9 mouse cellular contexts compared by ENCODE assay signal in genomic region chr9:32668075-32668673, GRCm38 (mm10). TPM values are rescaled to one million over a fixed set of nuclear protein-coding genes. Genes with fewer than 3 reads are reported as not detected.
DNase-seq lines count a peak whose midpoint lies in the region; ATAC-seq and TF ChIP-seq lines count a peak whose summit lies in the region.
"Had no signal": no experiment of that assay in that cellular context is flagged by ENCODE, and none has a peak within 500 bp of the region (broad histone marks: within the 10 kb centered on the region; RNA-seq: fewer than 3 reads in every experiment).

No protein-coding gene starts in this region.

- H3K4me2 ChIP-seq in liver, postnatal 0 days (ENCODE audit: low read depth, low read length) = peak overlapping the region; percentile 52
- 0 out of 2 replicates have a peak overlapping the region, but pooled peaks have one; percentile 33 for H3K4me2 ChIP-seq in hindbrain, postnatal 0 days (ENCODE audit: low read depth, low read length)
- H3K4me2 ChIP-seq: embryonic facial prominence, embryonic 13.5 days had no signal

- peak; percentile 20 for DNase-seq in liver, postnatal 0 days
- DNase-seq in liver = no peak
- DNase-seq in CD4-positive, CD25-positive, alpha-beta regulatory T cell, adult 2 months (ENCODE audit: low read depth, low spot score) = peak; percentile 44
- DNase-seq in hindbrain, postnatal 0 days (ENCODE audit: low spot score) = peak; percentile 36
- no peak for DNase-seq in cerebellum, adult 2 months
- no peak for DNase-seq in right cerebral cortex, postnatal 25 days
- no peak for DNase-seq in embryo, embryonic 9.5 days (ENCODE audit: extremely low spot score)

- no peak for TF ChIP-seq POLR2A in bone marrow macrophage, adult 2 months (IDR thresholded peaks at IDR 0.05; ENCODE audit: borderline replicate concordance, low read depth, low read length)
- TF ChIP-seq POLR2A in cerebellum, adult 2 months (IDR thresholded peaks at IDR 0.05; ENCODE audit: borderline replicate concordance, insufficient read depth, low read length) = no peak

- no peak for TF ChIP-seq EP300 in liver, postnatal 0 days (IDR thresholded peaks at IDR 0.05; ENCODE audit: low read depth)

- no peaks in the 10 kb centered on the region for H3K27me3 ChIP-seq in liver, postnatal 0 days (ENCODE audit: insufficient read depth, low read length)
- peaks cover 21% of the 10 kb centered on the region; the same call in 1 of the 2 replicates for H3K27me3 ChIP-seq in hindbrain, postnatal 0 days (ENCODE audit: insufficient read depth, low read length)
- peaks cover 3% of the 10 kb centered on the region; the same call in 1 of the 2 replicates for H3K27me3 ChIP-seq in cerebellum, adult 2 months (ENCODE audit: control insufficient read depth, insufficient read depth, low read length)

- no peaks in the 10 kb centered on the region for H3K9me3 ChIP-seq in liver, postnatal 0 days (ENCODE audit: low read length)
- no peaks in the 10 kb centered on the region for H3K9me3 ChIP-seq in hindbrain, postnatal 0 days (ENCODE audit: low read length)
- H3K9me3 ChIP-seq: embryonic facial prominence, embryonic 13.5 days had no signal

- no peak for TF ChIP-seq CTCF in liver, postnatal 0 days (IDR thresholded peaks at IDR 0.05; ENCODE audit: low read depth)
- TF ChIP-seq CTCF in bone marrow macrophage, adult 2 months (IDR thresholded peaks at IDR 0.05; ENCODE audit: low read depth, low read length) = no peak
- no peak for TF ChIP-seq CTCF in hindbrain, postnatal 0 days (IDR thresholded peaks at IDR 0.05; ENCODE audit: low read depth)
- no peak for TF ChIP-seq CTCF in cerebellum, adult 2 months (IDR thresholded peaks at IDR 0.05; ENCODE audit: borderline replicate concordance, insufficient read depth, low read depth, low read length)

- 38% methylated on average over 9 of the region's 9 CpGs for WGBS in liver, postnatal 0 days (ENCODE audit: insufficient replicate concordance)
- WGBS in hindbrain, postnatal 0 days = 50% methylated on average over 9 of the region's 9 CpGs
- 65% methylated on average over 9 of the region's 9 CpGs for WGBS in cerebellum, adult 2 months

- no peak overlapping the region; the same call in 1 of the 2 replicates for H3K4me3 ChIP-seq in liver, postnatal 0 days (ENCODE audit: low read depth, low read length)
- H3K4me3 ChIP-seq in bone marrow macrophage, adult 2 months (ENCODE audit: insufficient read depth, low read length) = peak overlapping the region; percentile 34; the same call in 1 of the 2 replicates
- no peak overlapping the region for H3K4me3 ChIP-seq in hindbrain, postnatal 0 days (ENCODE audit: low read length)
- no peak overlapping the region for H3K4me3 ChIP-seq in cerebellum, adult 2 months (replicated peaks; ENCODE audit: insufficient read depth, low read depth, low read length)
- H3K4me3 ChIP-seq: embryonic facial prominence, embryonic 13.5 days had no signal

- H3K9ac ChIP-seq in liver, postnatal 0 days (replicated peaks) = no peak overlapping the region
- H3K9ac ChIP-seq in hindbrain, postnatal 0 days (replicated peaks; ENCODE audit: low read length) = no peak overlapping the region
- H3K9ac ChIP-seq: embryonic facial prominence, embryonic 13.5 days had no signal

- no peaks in the 10 kb centered on the region for H3K36me3 ChIP-seq in liver, postnatal 0 days (replicated peaks; ENCODE audit: insufficient read depth, low read length)
- no peaks in the 10 kb centered on the region for H3K36me3 ChIP-seq in hindbrain, postnatal 0 days (ENCODE audit: insufficient read depth, low read length)
- H3K36me3 ChIP-seq: embryonic facial prominence, embryonic 13.5 days had no signal

- peak; percentile 28 for ATAC-seq in liver, postnatal 0 days
- peak; percentile 65 for ATAC-seq in hindbrain, postnatal 0 days

- peaks cover 23% of the 10 kb centered on the region for H3K4me1 ChIP-seq in liver, postnatal 0 days (ENCODE audit: insufficient read depth)
- peaks cover 39% of the 10 kb centered on the region for H3K4me1 ChIP-seq in bone marrow macrophage, adult 2 months (ENCODE audit: control insufficient read depth, insufficient read depth, low read length)
- H3K4me1 ChIP-seq in hindbrain, postnatal 0 days (ENCODE audit: insufficient read depth, low read length) = peaks cover 6% of the 10 kb centered on the region
- no peaks in the 10 kb centered on the region; the same call in 1 of the 2 replicates for H3K4me1 ChIP-seq in cerebellum, adult 2 months (ENCODE audit: control insufficient read depth, insufficient read depth, low read length)

- H3K27ac ChIP-seq in liver, postnatal 0 days (ENCODE audit: low read depth) = peak overlapping the region; percentile 51; the same call in 1 of the 2 replicates
- H3K27ac ChIP-seq in bone marrow macrophage, adult 2 months (ENCODE audit: insufficient read depth, low read depth, low read length) = peak overlapping the region; percentile 61
- no peak overlapping the region for H3K27ac ChIP-seq in hindbrain, postnatal 0 days
- H3K27ac ChIP-seq in cerebellum, adult 2 months (ENCODE audit: insufficient read depth, low read length) = no peak overlapping the region

RNA-seq across cellular contexts. Expression of gene Ets1, which starts 32.2 kb away (rescaled TPM):
- polyA plus RNA-seq in liver, postnatal 0 days (2015; fragmentation: Nextera tagmentation; extraction: Ambion mirVana) = 14.6 and 18.1 TPM in 2 replicates
- polyA plus RNA-seq in bone marrow macrophage, adult 2 months (2012; ENCODE audit: insufficient read depth, insufficient read length, missing spikeins) = 7.4 and 7.9 TPM in 2 replicates
- 14.0 and 17.6 TPM in 2 replicates for total RNA-seq in hindbrain, postnatal 0 days (2014; rRNA removed)
- polyA plus RNA-seq in hindbrain, postnatal 0 days (2015; fragmentation: Nextera tagmentation; extraction: Ambion mirVana) = 9.9 and 11.7 TPM in 2 replicates
- 5.8 and 6.8 TPM in 2 replicates for polyA plus RNA-seq in cerebellum, adult 2 months (2012; rRNA removed)

Comparison
In these comparisons a context has a peak if more than half of its experiments do, and no peak if none do; other contexts are left out.
1. DNase-seq: peak in liver, postnatal 0 days (single experiment), CD4-positive, CD25-positive, alpha-beta regulatory T cell, adult 2 months (single experiment) and hindbrain, postnatal 0 days (single experiment); none in liver (single experiment), cerebellum, adult 2 months (0 of 2), right cerebral cortex, postnatal 25 days (single experiment) and embryo, embryonic 9.5 days (single experiment).
2. H3K27ac ChIP-seq: peak in liver, postnatal 0 days (single experiment) and bone marrow macrophage, adult 2 months (single experiment); none in hindbrain, postnatal 0 days (single experiment) and cerebellum, adult 2 months (single experiment).